Mouse (Mus musculus): ENCODE results near the gene Atp8a2. TPM values are rescaled to one million over a fixed set of nuclear protein-coding genes. Genes with fewer than 3 reads are reported as not detected.
A peak's percentile ranks its signal among the peaks of the same experiment; 100 is the strongest.

Gene Atp8a2
- polyA plus RNA-seq, 1 experiment from 2014 or later = 10.3 TPM

GRCm38 (mm10) chr14:59633988-59634387, 563.0 kb downstream of the Atp8a2 start:
- 75% methylated on average over 9 of the region's 9 CpGs for WGBS
- Histone ChIP-seq H3K9me3 (ENCODE audit: control insufficient read depth, low read length) (no peaks in the 10 kb centered on the region), H3K4me3 (ENCODE audit: low read depth, low read length) (no peak overlapping the region), H3K9ac (ENCODE audit: low read depth, low read length) (no peak overlapping the region), H3K4me1 (replicated peaks; ENCODE audit: control insufficient read depth, insufficient read depth, low read length) (no peaks in the 10 kb centered on the region), H3K27me3 (ENCODE audit: control insufficient read depth, insufficient read depth, low read length) (no peaks in the 10 kb centered on the region), H3K4me2 (replicated peaks; ENCODE audit: low read depth, low read length) (no peak overlapping the region), H3K27ac (ENCODE audit: low read depth, low read length) (no peak overlapping the region), H3K36me3 (ENCODE audit: control insufficient read depth, insufficient read depth, low read length) (no peaks in the 10 kb centered on the region)
- DNase-seq (ENCODE audit: low spot score) (no peak), ATAC-seq (ENCODE audit: low FRiP score) (no peak)

GRCm38 (mm10) chr14:59633295-59633898, 563.6 kb downstream of the Atp8a2 start:
- H3K4me2 ChIP-seq (replicated peaks; ENCODE audit: low read depth, low read length) = no peak overlapping the region
- no peak overlapping the region for H3K9ac ChIP-seq (ENCODE audit: low read depth, low read length)
- DNase-seq (ENCODE audit: low spot score) = no peak
- H3K27me3 ChIP-seq (ENCODE audit: control insufficient read depth, insufficient read depth, low read length) = no peaks in the 10 kb centered on the region
- 83% methylated on average over 5 of the region's 5 CpGs for WGBS
- H3K4me3 ChIP-seq (ENCODE audit: low read depth, low read length) = no peak overlapping the region
- no peaks in the 10 kb centered on the region for H3K4me1 ChIP-seq (replicated peaks; ENCODE audit: control insufficient read depth, insufficient read depth, low read length)
- no peak overlapping the region for H3K27ac ChIP-seq (ENCODE audit: low read depth, low read length)
- no peaks in the 10 kb centered on the region for H3K36me3 ChIP-seq (ENCODE audit: control insufficient read depth, insufficient read depth, low read length)
- no peaks in the 10 kb centered on the region for H3K9me3 ChIP-seq (ENCODE audit: control insufficient read depth, low read length)
- no peak for ATAC-seq (ENCODE audit: low FRiP score)

GRCm38 (mm10) chr14:59632067-59632466, 564.9 kb downstream of the Atp8a2 start:
- no peak for ATAC-seq (ENCODE audit: low FRiP score)
- H3K4me2 ChIP-seq (replicated peaks; ENCODE audit: low read depth, low read length) = no peak overlapping the region
- peaks cover 2% of the 10 kb centered on the region; the same call in 1 of the 2 replicates for H3K27me3 ChIP-seq (ENCODE audit: control insufficient read depth, insufficient read depth, low read length)
- no peaks in the 10 kb centered on the region for H3K9me3 ChIP-seq (ENCODE audit: control insufficient read depth, low read length)
- no peak overlapping the region for H3K27ac ChIP-seq (ENCODE audit: low read depth, low read length)
- H3K4me3 ChIP-seq (ENCODE audit: low read depth, low read length) = no peak overlapping the region
- no peak for DNase-seq (ENCODE audit: low spot score)
- H3K36me3 ChIP-seq (ENCODE audit: control insufficient read depth, insufficient read depth, low read length) = no peaks in the 10 kb centered on the region
- H3K4me1 ChIP-seq (replicated peaks; ENCODE audit: control insufficient read depth, insufficient read depth, low read length) = no peaks in the 10 kb centered on the region
- 92% methylated on average over 6 of the region's 6 CpGs for WGBS
- no peak overlapping the region for H3K9ac ChIP-seq (ENCODE audit: low read depth, low read length)

- no peak for ATAC-seq (ENCODE audit: low FRiP score)
- H3K4me3 ChIP-seq (ENCODE audit: low read depth, low read length) = no peak overlapping the region
- no peaks in the 10 kb centered on the region; the same call in 1 of the 2 replicates for H3K4me1 ChIP-seq (replicated peaks; ENCODE audit: control insufficient read depth, insufficient read depth, low read length)
- peaks cover 5% of the 10 kb centered on the region; the same call in 1 of the 2 replicates for H3K27me3 ChIP-seq (ENCODE audit: control insufficient read depth, insufficient read depth, low read length)
- WGBS = 89% methylated on average over 9 of the region's 9 CpGs
- H3K36me3 ChIP-seq (ENCODE audit: control insufficient read depth, insufficient read depth, low read length) = no peaks in the 10 kb centered on the region
- H3K4me2 ChIP-seq (replicated peaks; ENCODE audit: low read depth, low read length) = no peak overlapping the region
- H3K9ac ChIP-seq (ENCODE audit: low read depth, low read length) = no peak overlapping the region
- H3K9me3 ChIP-seq (ENCODE audit: control insufficient read depth, low read length) = no peaks in the 10 kb centered on the region
- no peak for DNase-seq (ENCODE audit: low spot score)
- H3K27ac ChIP-seq (ENCODE audit: low read depth, low read length) = no peak overlapping the region
Measured at GRCm38 (mm10) chr14:59630096-59630495, 566.9 kb downstream of the Atp8a2 start.

GRCm38 (mm10) chr14:59629308-59629707, 567.7 kb downstream of the Atp8a2 start:
- Histone ChIP-seq H3K9ac (ENCODE audit: low read depth, low read length) (no peak overlapping the region), H3K4me3 (ENCODE audit: low read depth, low read length) (no peak overlapping the region)
- WGBS = 92% methylated on average over 15 of the region's 15 CpGs

GRCm38 (mm10) chr14:59627823-59628222, 569.2 kb downstream of the Atp8a2 start:
- H3K4me2 ChIP-seq (replicated peaks; ENCODE audit: low read depth, low read length) = peak overlapping the region; percentile 79; the same call in 1 of the 2 replicates
- H3K27ac ChIP-seq (ENCODE audit: low read depth, low read length) = no peak overlapping the region
- no peaks in the 10 kb centered on the region for H3K9me3 ChIP-seq (ENCODE audit: control insufficient read depth, low read length)
- WGBS = 52% methylated on average over 7 of the region's 7 CpGs
- H3K36me3 ChIP-seq (ENCODE audit: control insufficient read depth, insufficient read depth, low read length) = no peaks in the 10 kb centered on the region
- ATAC-seq (ENCODE audit: low FRiP score) (no peak), DNase-seq (ENCODE audit: low spot score) (peak; percentile 60)
- H3K4me3 ChIP-seq (ENCODE audit: low read depth, low read length) = peak overlapping the region; percentile 62
- peak overlapping the region; percentile 11; the same call in 1 of the 2 replicates for H3K9ac ChIP-seq (ENCODE audit: low read depth, low read length)
- peaks cover 10% of the 10 kb centered on the region; the same call in 1 of the 2 replicates for H3K27me3 ChIP-seq (ENCODE audit: control insufficient read depth, insufficient read depth, low read length)
- no peaks in the 10 kb centered on the region; the same call in 1 of the 2 replicates for H3K4me1 ChIP-seq (replicated peaks; ENCODE audit: control insufficient read depth, insufficient read depth, low read length)

More at GRCm38 (mm10) chr14:59629308-59629707, 567.7 kb downstream of the Atp8a2 start:
- no peak for DNase-seq (ENCODE audit: low spot score)
- Histone ChIP-seq H3K27me3 (ENCODE audit: control insufficient read depth, insufficient read depth, low read length) (peaks cover 10% of the 10 kb centered on the region; the same call in 1 of the 2 replicates), H3K36me3 (ENCODE audit: control insufficient read depth, insufficient read depth, low read length) (no peaks in the 10 kb centered on the region), H3K4me1 (replicated peaks; ENCODE audit: control insufficient read depth, insufficient read depth, low read length) (no peaks in the 10 kb centered on the region; the same call in 1 of the 2 replicates), H3K9me3 (ENCODE audit: control insufficient read depth, low read length) (no peaks in the 10 kb centered on the region), H3K27ac (ENCODE audit: low read depth, low read length) (no peak overlapping the region), H3K4me2 (replicated peaks; ENCODE audit: low read depth, low read length) (no peak overlapping the region)
- ATAC-seq (ENCODE audit: low FRiP score) = no peak

- ATAC-seq (ENCODE audit: low FRiP score) (no peak), DNase-seq (ENCODE audit: low spot score) (no peak)
- Histone ChIP-seq H3K27ac (ENCODE audit: low read depth, low read length) (no peak overlapping the region), H3K27me3 (ENCODE audit: control insufficient read depth, insufficient read depth, low read length) (peaks cover 10% of the 10 kb centered on the region; the same call in 1 of the 2 replicates), H3K4me3 (ENCODE audit: low read depth, low read length) (peak overlapping the region; percentile 62), H3K9me3 (ENCODE audit: control insufficient read depth, low read length) (no peaks in the 10 kb centered on the region), H3K4me2 (replicated peaks; ENCODE audit: low read depth, low read length) (peak overlapping the region; percentile 79), H3K9ac (ENCODE audit: low read depth, low read length) (0 out of 2 replicates have a peak overlapping the region, but pooled peaks have one; percentile 19), H3K36me3 (ENCODE audit: control insufficient read depth, insufficient read depth, low read length) (no peaks in the 10 kb centered on the region), H3K4me1 (replicated peaks; ENCODE audit: control insufficient read depth, insufficient read depth, low read length) (no peaks in the 10 kb centered on the region; the same call in 1 of the 2 replicates)
- WGBS = 44% methylated on average over 9 of the region's 9 CpGs
Measured at GRCm38 (mm10) chr14:59627142-59627680, 569.8 kb downstream of the Atp8a2 start.

- 35% methylated on average over 8 of the region's 8 CpGs for WGBS
- no peaks in the 10 kb centered on the region; the same call in 1 of the 2 replicates for H3K4me1 ChIP-seq (replicated peaks; ENCODE audit: control insufficient read depth, insufficient read depth, low read length)
- H3K4me2 ChIP-seq (replicated peaks; ENCODE audit: low read depth, low read length) = peak overlapping the region; percentile 79
- no peaks in the 10 kb centered on the region for H3K36me3 ChIP-seq (ENCODE audit: control insufficient read depth, insufficient read depth, low read length)
- H3K9ac ChIP-seq (ENCODE audit: low read depth, low read length) = peak overlapping the region; percentile 19; the same call in 1 of the 2 replicates
- DNase-seq (ENCODE audit: low spot score) = no peak
- H3K9me3 ChIP-seq (ENCODE audit: control insufficient read depth, low read length) = no peaks in the 10 kb centered on the region
- ATAC-seq (ENCODE audit: low FRiP score) = no peak
- peaks cover 10% of the 10 kb centered on the region; the same call in 1 of the 2 replicates for H3K27me3 ChIP-seq (ENCODE audit: control insufficient read depth, insufficient read depth, low read length)
- H3K4me3 ChIP-seq (ENCODE audit: low read depth, low read length) = peak overlapping the region; percentile 62
- H3K27ac ChIP-seq (ENCODE audit: low read depth, low read length) = no peak overlapping the region
Measured at GRCm38 (mm10) chr14:59626711-59627110, 570.3 kb downstream of the Atp8a2 start.
